Mouse (Mus musculus) urinary bladder, postnatal 4 days (tissue): ENCODE measurements at regions not wholly inside any gene's neighbourhood (a gene's known extent, or its start where the extent isn't known, plus 50 kb on each side); places are given as distances from the start of the nearest gene placed in this dataset.
"Not testable (repeated sequence)": the region's sequence is repeated elsewhere in the genome, so short reads cannot be mapped to it uniquely, and the experiment has no call there.

Experiments
- DNase-seq, 2 experiments: peaks; one replicate each; pipeline ENCODE4 v3.0.0; 2021 to 2022; ENCODE audit warnings: low spot score in 2 of 2

- not testable (repeated sequence) for DNase-seq
Observed at GRCm38 (mm10) chr1:142108826-142109225, 1531.6 kb upstream of the B3galt2 start.

GRCm38 (mm10) chr1:142157310-142157709 is 1483.2 kb upstream of the B3galt2 start:
- peak in 1 of 2 experiments; percentile 27 for DNase-seq

DNA sequence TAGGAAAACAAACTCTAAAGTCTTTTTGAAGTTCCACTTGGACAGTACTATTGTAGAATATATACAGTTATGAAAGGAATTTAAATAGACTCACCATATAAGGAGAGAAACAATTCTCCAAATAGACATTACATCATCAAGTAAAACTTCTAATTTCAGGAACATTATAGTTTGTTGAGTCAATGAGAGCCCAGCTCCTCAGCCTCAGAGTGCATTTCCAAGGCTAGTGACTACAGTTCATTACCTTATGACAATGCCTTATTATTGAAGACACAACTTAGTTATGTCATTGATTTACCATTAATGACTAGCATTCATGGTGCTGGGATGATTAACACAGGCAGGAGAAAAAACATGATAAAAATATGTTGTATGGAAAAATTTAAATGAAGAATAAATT is 1481.0 kb upstream of the B3galt2 start:
- no peak for DNase-seq

DNA sequence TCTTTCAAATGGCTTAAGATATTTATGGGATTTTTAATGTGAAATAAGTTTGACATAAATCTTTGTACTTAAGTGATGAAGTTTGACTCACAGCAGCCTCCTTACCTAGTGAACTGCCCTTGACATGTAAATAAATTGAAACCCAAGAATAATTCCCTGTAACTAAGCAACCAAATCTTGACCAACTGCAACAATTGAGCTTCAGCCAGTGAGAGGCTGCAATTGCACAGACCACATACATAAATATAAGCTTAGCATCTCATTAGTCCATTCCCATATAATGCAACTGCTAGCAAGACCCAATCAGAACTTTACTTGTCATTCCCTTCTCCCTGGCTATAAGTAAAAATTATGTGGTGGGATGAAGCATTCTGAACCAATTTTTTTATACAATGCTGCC is 1473.5 kb upstream of the B3galt2 start:
- no peak for DNase-seq

- DNase-seq: no peak
Observed at GRCm38 (mm10) chr1:142171134-142171533, 1469.3 kb upstream of the B3galt2 start.

DNA sequence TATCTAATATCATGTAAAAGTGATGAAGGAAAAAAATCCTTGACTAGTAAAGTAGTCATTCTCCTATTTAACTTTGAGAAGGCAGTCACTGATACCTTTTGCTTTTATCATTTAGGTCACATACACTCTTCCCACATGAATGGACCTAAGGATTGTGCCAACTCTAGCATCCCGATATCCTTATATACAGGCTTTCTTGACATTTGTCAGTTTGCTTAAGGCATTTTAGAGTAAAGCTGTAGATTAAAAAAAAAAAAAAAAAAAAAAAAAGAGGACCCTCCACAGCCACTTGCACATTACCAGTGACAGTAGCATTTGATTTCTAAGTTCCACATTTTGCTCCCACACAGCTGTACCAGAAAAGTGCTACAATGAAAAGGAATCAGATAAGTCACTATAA is 1425.7 kb upstream of the B3galt2 start:
- DNase-seq: no peak
